23 mouse cellular contexts compared by ENCODE assay signal in the genomic region with DNA sequence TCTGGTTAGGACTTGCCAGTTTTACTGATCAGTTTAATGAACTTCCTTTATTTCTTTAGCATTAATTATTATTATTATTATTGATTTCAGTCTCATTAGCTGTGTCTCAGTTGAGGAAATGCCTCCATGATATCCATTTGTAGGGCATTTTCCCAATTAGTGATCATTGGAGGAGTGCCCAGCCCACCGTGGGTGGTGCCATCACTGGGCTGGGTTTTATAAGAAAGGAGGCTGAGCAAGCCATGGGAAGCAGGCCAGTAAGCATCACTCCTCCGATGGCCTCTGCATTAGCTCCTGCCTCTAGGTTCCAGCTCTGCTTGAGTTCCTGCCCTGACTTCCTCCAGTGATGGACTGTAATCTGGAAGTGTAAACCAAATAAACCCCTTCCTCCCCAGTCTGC. TPM values are rescaled to one million over a fixed set of nuclear protein-coding genes. Genes with fewer than 3 reads are reported as not detected.
DNase-seq lines count a peak whose midpoint lies in the region; ATAC-seq lines count a peak whose summit lies in the region.
"Had no signal": no experiment of that assay in that cellular context is flagged by ENCODE, and none has a peak within 500 bp of the region (broad histone marks: within the 10 kb centered on the region; RNA-seq: fewer than 3 reads in every experiment).

No protein-coding gene starts in this region.

- no peak overlapping the region for H3K9ac ChIP-seq in forebrain, embryonic 14.5 days (ENCODE audit: low read length)
- no peak overlapping the region for H3K9ac ChIP-seq in forebrain, embryonic 15.5 days (replicated peaks)
- no peak overlapping the region for H3K9ac ChIP-seq in limb, embryonic 11.5 days (ENCODE audit: low read length)
- H3K9ac ChIP-seq: embryonic facial prominence, embryonic 12.5 days; forebrain, embryonic 13.5 days; forebrain, postnatal 0 days had no signal

- ATAC-seq in forebrain, embryonic 14.5 days = no peak
- no peak for ATAC-seq in forebrain, embryonic 15.5 days (replicated peaks)
- ATAC-seq in limb, embryonic 11.5 days (ENCODE audit: insufficient number of reproducible peaks, low FRiP score, low TSS enrichment, low read depth) = no peak
- ATAC-seq: CD4-positive, CD25-positive, alpha-beta regulatory T cell, adult 4 months; forebrain, embryonic 13.5 days; forebrain, postnatal 0 days had no signal

- WGBS in forebrain, embryonic 14.5 days = 24% methylated on average over 2 of the region's 2 CpGs
- WGBS in forebrain, embryonic 15.5 days = 31% methylated on average over 2 of the region's 2 CpGs
- WGBS in limb, embryonic 11.5 days = 79% methylated on average over 2 of the region's 2 CpGs
- 76% methylated on average over 2 of the region's 2 CpGs for WGBS in limb, embryonic 10.5 days

- H3K27me3 ChIP-seq in forebrain, embryonic 14.5 days (replicated peaks; ENCODE audit: control insufficient read depth, insufficient read depth, low read length) = no peaks in the 10 kb centered on the region
- H3K27me3 ChIP-seq in forebrain, embryonic 15.5 days = no peaks in the 10 kb centered on the region
- H3K27me3 ChIP-seq in limb, embryonic 11.5 days (ENCODE audit: control insufficient read depth, insufficient read depth, low read length) = no peaks in the 10 kb centered on the region
- H3K27me3 ChIP-seq in limb, embryonic 10.5 days (ENCODE audit: low read depth, poor library complexity, severe bottlenecking) = no peaks in the 10 kb centered on the region

- H3K4me2 ChIP-seq in forebrain, embryonic 14.5 days (ENCODE audit: low read length) = no peak overlapping the region
- H3K4me2 ChIP-seq in forebrain, embryonic 15.5 days (replicated peaks) = no peak overlapping the region
- no peak overlapping the region for H3K4me2 ChIP-seq in limb, embryonic 11.5 days (ENCODE audit: low read depth, severe bottlenecking)
- H3K4me2 ChIP-seq: embryonic facial prominence, embryonic 12.5 days; forebrain, embryonic 13.5 days had no signal

- no peak overlapping the region for H3K4me3 ChIP-seq in forebrain, embryonic 14.5 days (ENCODE audit: low read depth, low read length)
- H3K4me3 ChIP-seq in forebrain, embryonic 15.5 days = no peak overlapping the region
- H3K4me3 ChIP-seq in limb, embryonic 11.5 days (ENCODE audit: low read depth, low read length) = no peak overlapping the region
- H3K4me3 ChIP-seq in limb, embryonic 10.5 days = no peak overlapping the region
- H3K4me3 ChIP-seq: embryonic facial prominence, embryonic 10.5 days; embryonic facial prominence, embryonic 12.5 days; forebrain, embryonic 13.5 days had no signal

- no peaks in the 10 kb centered on the region for H3K9me3 ChIP-seq in forebrain, embryonic 14.5 days (replicated peaks; ENCODE audit: control insufficient read depth, low read length)
- no peaks in the 10 kb centered on the region for H3K9me3 ChIP-seq in forebrain, embryonic 15.5 days
- no peaks in the 10 kb centered on the region for H3K9me3 ChIP-seq in limb, embryonic 11.5 days (ENCODE audit: control insufficient read depth, low read length)
- no peaks in the 10 kb centered on the region for H3K9me3 ChIP-seq in limb, embryonic 10.5 days (replicated peaks)
- H3K9me3 ChIP-seq: embryonic facial prominence, embryonic 10.5 days; embryonic facial prominence, embryonic 12.5 days; forebrain, embryonic 13.5 days; G1E had no signal

- no peaks in the 10 kb centered on the region for H3K36me3 ChIP-seq in forebrain, embryonic 14.5 days (ENCODE audit: control insufficient read depth, insufficient read depth, low read length)
- H3K36me3 ChIP-seq in forebrain, embryonic 15.5 days = no peaks in the 10 kb centered on the region
- no peaks in the 10 kb centered on the region for H3K36me3 ChIP-seq in limb, embryonic 11.5 days (ENCODE audit: control insufficient read depth, insufficient read depth, low read length)
- H3K36me3 ChIP-seq in limb, embryonic 10.5 days = no peaks in the 10 kb centered on the region
- H3K36me3 ChIP-seq: embryonic facial prominence, embryonic 10.5 days; embryonic facial prominence, embryonic 12.5 days; G1E had no signal

- no peaks in the 10 kb centered on the region for H3K4me1 ChIP-seq in forebrain, embryonic 14.5 days (ENCODE audit: control insufficient read depth, insufficient read depth, low read length)
- no peaks in the 10 kb centered on the region for H3K4me1 ChIP-seq in forebrain, embryonic 15.5 days
- H3K4me1 ChIP-seq in limb, embryonic 11.5 days (ENCODE audit: control insufficient read depth, insufficient read depth, low read length) = no peaks in the 10 kb centered on the region
- no peaks in the 10 kb centered on the region for H3K4me1 ChIP-seq in limb, embryonic 10.5 days
- H3K4me1 ChIP-seq: embryonic facial prominence, embryonic 10.5 days; embryonic facial prominence, embryonic 12.5 days; forebrain, embryonic 13.5 days had no signal

- DNase-seq in cerebellum, postnatal 10 days = peak; percentile 35 to 53
- DNase-seq in cerebellum, adult 9-11 months = no peak
- DNase-seq in forebrain, embryonic 14.5 days (ENCODE audit: low spot score) = peak; percentile 28
- DNase-seq in limb, embryonic 11.5 days (ENCODE audit: low spot score) = peak; percentile 10
- no peak for DNase-seq in limb, embryonic 10.5 days (ENCODE audit: low spot score)
- DNase-seq in right cerebral cortex, adult 18-20 months = no peak
- DNase-seq: adrenal gland, adult 2 months; adrenal gland, postnatal 10 days; adrenal gland, postnatal 25 days; B cell, adult 2 months; cerebellum, adult 11-12 months; cerebellum, adult 2 months; cerebellum, postnatal 25 days; forebrain, postnatal 0 days had no signal

- no peak overlapping the region for H3K27ac ChIP-seq in forebrain, embryonic 14.5 days (ENCODE audit: low read depth, low read length)
- no peak overlapping the region for H3K27ac ChIP-seq in forebrain, embryonic 15.5 days (replicated peaks)
- H3K27ac ChIP-seq in limb, embryonic 11.5 days (replicated peaks; ENCODE audit: low read depth, low read length) = no peak overlapping the region
- no peak overlapping the region for H3K27ac ChIP-seq in limb, embryonic 10.5 days
- H3K27ac ChIP-seq: embryonic facial prominence, embryonic 10.5 days; embryonic facial prominence, embryonic 12.5 days; forebrain, embryonic 13.5 days had no signal

RNA-seq across cellular contexts. Expression of a gene that starts 2.0 kb away (rescaled TPM):
- polyA plus RNA-seq in forebrain, embryonic 14.5 days (2014; fragmentation: Nextera tagmentation; extraction: Ambion mirVana) = not detected in 2 replicates
- not detected in 2 replicates for polyA plus RNA-seq in forebrain, embryonic 15.5 days (2015; fragmentation: Nextera tagmentation; extraction: Ambion mirVana)
- not detected in 2 replicates for polyA plus RNA-seq in limb, embryonic 11.5 days (2014; fragmentation: Nextera tagmentation; extraction: Ambion mirVana)
- not detected in 2 replicates for polyA plus RNA-seq in limb, embryonic 10.5 days (2016; fragmentation: Nextera tagmentation; extraction: Ambion mirVana)
- polyA plus RNA-seq: adrenal gland, adult 2 months; CD4-positive, CD25-positive, alpha-beta regulatory T cell, adult 4 months; cerebellum, adult 2 months; cortical plate, adult 2 months; embryonic facial prominence, embryonic 10.5 days; embryonic facial prominence, embryonic 12.5 days; embryonic facial prominence, embryonic 14.5 days; forebrain, embryonic 11.5 days; forebrain, embryonic 13.5 days; forebrain, postnatal 0 days; G1E had no signal

RNA-seq across cellular contexts. Expression of a gene that starts 12.4 kb away (rescaled TPM):
- polyA plus RNA-seq in forebrain, embryonic 14.5 days (2014; fragmentation: Nextera tagmentation; extraction: Ambion mirVana) = not detected in 2 replicates
- polyA plus RNA-seq in forebrain, embryonic 15.5 days (2015; fragmentation: Nextera tagmentation; extraction: Ambion mirVana) = not detected in 2 replicates
- polyA plus RNA-seq in limb, embryonic 11.5 days (2014; fragmentation: Nextera tagmentation; extraction: Ambion mirVana) = not detected in 2 replicates
- not detected in 2 replicates for polyA plus RNA-seq in limb, embryonic 10.5 days (2016; fragmentation: Nextera tagmentation; extraction: Ambion mirVana)
- polyA plus RNA-seq: adrenal gland, adult 2 months; CD4-positive, CD25-positive, alpha-beta regulatory T cell, adult 4 months; cerebellum, adult 2 months; cortical plate, adult 2 months; embryonic facial prominence, embryonic 10.5 days; embryonic facial prominence, embryonic 12.5 days; embryonic facial prominence, embryonic 14.5 days; forebrain, embryonic 11.5 days; forebrain, embryonic 13.5 days; forebrain, postnatal 0 days; G1E had no signal

RNA-seq across cellular contexts. Expression of a gene that starts 13.0 kb away (rescaled TPM):
- not detected in 2 replicates for polyA plus RNA-seq in forebrain, embryonic 14.5 days (2014; fragmentation: Nextera tagmentation; extraction: Ambion mirVana)
- not detected in 2 replicates for polyA plus RNA-seq in forebrain, embryonic 15.5 days (2015; fragmentation: Nextera tagmentation; extraction: Ambion mirVana)
- polyA plus RNA-seq in limb, embryonic 11.5 days (2014; fragmentation: Nextera tagmentation; extraction: Ambion mirVana) = not detected in 2 replicates
- not detected in 2 replicates for polyA plus RNA-seq in limb, embryonic 10.5 days (2016; fragmentation: Nextera tagmentation; extraction: Ambion mirVana)
- polyA plus RNA-seq: adrenal gland, adult 2 months; CD4-positive, CD25-positive, alpha-beta regulatory T cell, adult 4 months; cerebellum, adult 2 months; cortical plate, adult 2 months; embryonic facial prominence, embryonic 10.5 days; embryonic facial prominence, embryonic 12.5 days; embryonic facial prominence, embryonic 14.5 days; forebrain, embryonic 11.5 days; forebrain, embryonic 13.5 days; forebrain, postnatal 0 days; G1E had no signal

RNA-seq across cellular contexts. Expression of a gene that starts 22.6 kb away (rescaled TPM):
- not detected in 2 replicates for polyA plus RNA-seq in forebrain, embryonic 14.5 days (2014; fragmentation: Nextera tagmentation; extraction: Ambion mirVana)
- polyA plus RNA-seq in forebrain, embryonic 15.5 days (2015; fragmentation: Nextera tagmentation; extraction: Ambion mirVana) = not detected in 2 replicates
- polyA plus RNA-seq in limb, embryonic 11.5 days (2014; fragmentation: Nextera tagmentation; extraction: Ambion mirVana) = not detected in 2 replicates
- not detected in 2 replicates for polyA plus RNA-seq in limb, embryonic 10.5 days (2016; fragmentation: Nextera tagmentation; extraction: Ambion mirVana)
- polyA plus RNA-seq: adrenal gland, adult 2 months; CD4-positive, CD25-positive, alpha-beta regulatory T cell, adult 4 months; cerebellum, adult 2 months; cortical plate, adult 2 months; embryonic facial prominence, embryonic 10.5 days; embryonic facial prominence, embryonic 12.5 days; embryonic facial prominence, embryonic 14.5 days; forebrain, embryonic 11.5 days; forebrain, embryonic 13.5 days; forebrain, postnatal 0 days; G1E had no signal

RNA-seq across cellular contexts. Expression of a gene that starts 23.5 kb away (rescaled TPM):
- polyA plus RNA-seq in forebrain, embryonic 14.5 days (2014; fragmentation: Nextera tagmentation; extraction: Ambion mirVana) = not detected in 2 replicates
- not detected in 2 replicates for polyA plus RNA-seq in forebrain, embryonic 15.5 days (2015; fragmentation: Nextera tagmentation; extraction: Ambion mirVana)
- not detected in 2 replicates for polyA plus RNA-seq in limb, embryonic 11.5 days (2014; fragmentation: Nextera tagmentation; extraction: Ambion mirVana)
- polyA plus RNA-seq in limb, embryonic 10.5 days (2016; fragmentation: Nextera tagmentation; extraction: Ambion mirVana) = not detected in 2 replicates
- polyA plus RNA-seq: adrenal gland, adult 2 months; CD4-positive, CD25-positive, alpha-beta regulatory T cell, adult 4 months; cerebellum, adult 2 months; cortical plate, adult 2 months; embryonic facial prominence, embryonic 10.5 days; embryonic facial prominence, embryonic 12.5 days; embryonic facial prominence, embryonic 14.5 days; forebrain, embryonic 11.5 days; forebrain, embryonic 13.5 days; forebrain, postnatal 0 days; G1E had no signal

Comparison
In these comparisons a context has a peak if more than half of its experiments do, and no peak if none do; other contexts are left out.
1. DNase-seq: peak in cerebellum, postnatal 10 days (2 of 2), forebrain, embryonic 14.5 days (single experiment) and limb, embryonic 11.5 days (single experiment); none in cerebellum, adult 9-11 months (single experiment), limb, embryonic 10.5 days (single experiment) and right cerebral cortex, adult 18-20 months (single experiment).